Mouse (Mus musculus) C2C12 (cell line): Measurements from ENCODE around the gene Heg1.

ENCODE experiments used
- CEBPB ChIP-seq: IDR thresholded peaks from one replicate; pipeline ENCODE4 v1.6.1; 2011; ENCODE audit warnings: low read depth, mild to moderate bottlenecking, control low read depth, moderate library complexity
- CTCF ChIP-seq: IDR thresholded peaks from one replicate; pipeline ENCODE4 v1.5.1; 2011; ENCODE audit not compliant: control insufficient read depth, insufficient read depth, insufficient read length
- FOSL1 ChIP-seq: IDR thresholded peaks from one replicate; pipeline ENCODE4 v1.8.0; 2011; ENCODE audit warnings: mild to moderate bottlenecking, low read length; ENCODE audit not compliant: poor library complexity, insufficient read depth, severe bottlenecking
- MAX ChIP-seq: IDR thresholded peaks from one replicate; pipeline ENCODE4 v1.6.1; 2011; ENCODE audit warnings: mild to moderate bottlenecking, control low read depth
- MYOD1 ChIP-seq: IDR thresholded peaks from one replicate; pipeline ENCODE4 v1.6.1; 2011; ENCODE audit warnings: low read depth; ENCODE audit not compliant: control insufficient read depth, insufficient read length
- MYOG ChIP-seq: IDR thresholded peaks from one replicate; pipeline ENCODE4 v1.6.1; 2011; ENCODE audit not compliant: control insufficient read depth, insufficient read length; ENCODE audit errors: extremely low read depth
- USF1 ChIP-seq: IDR thresholded peaks from one replicate; pipeline ENCODE4 v1.6.1; 2011; ENCODE audit warnings: low read depth, mild to moderate bottlenecking, control low read depth, moderate library complexity

DNA sequence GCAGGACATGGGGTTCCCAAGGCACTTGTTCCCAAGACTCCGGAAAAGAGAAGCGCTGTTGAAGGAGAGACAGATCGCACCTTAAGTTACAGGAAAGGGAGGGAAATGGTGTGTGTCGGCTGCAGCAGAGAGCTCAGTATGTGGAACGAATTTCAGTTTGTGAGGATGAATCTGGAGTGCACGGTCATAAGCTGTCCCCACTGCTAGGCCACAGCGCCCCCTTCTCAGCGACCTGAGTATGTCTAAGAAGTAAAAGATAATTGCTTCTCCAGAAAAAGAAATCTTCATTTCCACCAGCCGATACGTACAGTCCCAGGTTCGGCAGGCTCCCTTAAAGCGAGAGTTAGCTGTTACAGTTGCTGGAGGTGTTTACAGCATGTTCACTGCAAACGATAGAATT lies 44.3 kb downstream of the Heg1 start:
- TF ChIP-seq CTCF (no peak), MYOD1 (no peak), MAX (no peak), USF1 (no peak), FOSL1 (no peak), MYOG (no peak), CEBPB (no peak)
